Mouse (Mus musculus): ENCODE measurements around the gene Gm12845.

- TF ChIP-seq CTCF (IDR thresholded peaks at IDR 0.05; ENCODE audit: extremely low read depth, insufficient read depth, insufficient read length, insufficient replicate concordance) (no peak), POLR2A (IDR thresholded peaks at IDR 0.05; ENCODE audit: low read depth, low read length) (no peak)
Measured at GRCm38 (mm10) chr4:117681931-117682461, 42.2 kb upstream of the Gm12845 start, which contains the start of gene Dmap1.
